ENCODE assay signal across 11 mouse cellular contexts in genomic region chr2:167831076-167832039, GRCm38 (mm10).
A peak's percentile ranks its signal among the peaks of the same experiment; 100 is the strongest.
DNase-seq lines count a peak whose midpoint lies in the region.
"Had no signal": no experiment of that assay in that cellular context is flagged by ENCODE, and none has a peak within 500 bp of the region (broad histone marks: within the 10 kb centered on the region; RNA-seq: fewer than 3 reads in every experiment).

No protein-coding gene starts in this region.

- H3K4me3 ChIP-seq in megakaryocyte, embryonic 14.5 days (replicated peaks) = peak overlapping the region; percentile 64
- H3K4me3 ChIP-seq: embryonic facial prominence, embryonic 15.5 days had no signal

- peaks cover 82% of the 10 kb centered on the region for H3K27me3 ChIP-seq in megakaryocyte, embryonic 14.5 days (replicated peaks)
- H3K27me3 ChIP-seq: embryonic facial prominence, embryonic 15.5 days had no signal

- H3K4me1 ChIP-seq in megakaryocyte, embryonic 14.5 days = peaks cover 72% of the 10 kb centered on the region

- H3K36me3 ChIP-seq in megakaryocyte, embryonic 14.5 days (replicated peaks; ENCODE audit: low read length) = peaks cover 13% of the 10 kb centered on the region
- H3K36me3 ChIP-seq: embryonic facial prominence, embryonic 15.5 days had no signal

- H3K9me3 ChIP-seq in megakaryocyte, embryonic 14.5 days = peaks cover 9% of the 10 kb centered on the region
- H3K9me3 ChIP-seq: embryonic facial prominence, embryonic 15.5 days had no signal

- peak; percentile 54 to 67 for DNase-seq in lung, adult 18-20 months
- DNase-seq in lung, postnatal 25 days (ENCODE audit: low spot score) = no peak
- peak; percentile 68 to 70 for DNase-seq in B cell, adult 2 months
- DNase-seq in ES-CJ7 (ENCODE audit: low read depth, low spot score) = peak; percentile 9
- DNase-seq in cerebellum, postnatal 25 days = no peak
- DNase-seq in heart, adult 8-10 months (ENCODE audit: low spot score) = no peak
- DNase-seq: cerebellum, adult 8-10 months; left cerebral cortex, postnatal 4 days; right cerebral cortex, postnatal 14 days had no signal

Comparison
In these comparisons a context has a peak if more than half of its experiments do, and no peak if none do; other contexts are left out.
1. DNase-seq: peak in lung, adult 18-20 months (2 of 2), B cell, adult 2 months (2 of 2) and ES-CJ7 (single experiment); none in lung, postnatal 25 days (single experiment), cerebellum, postnatal 25 days (0 of 2) and heart, adult 8-10 months (single experiment).